Mouse (Mus musculus): ENCODE measurements at regions not wholly inside any gene's neighbourhood (a gene's known extent, or its start where the extent isn't known, plus 50 kb on each side); places are given as distances from the start of the nearest gene placed in this dataset.

DNA sequence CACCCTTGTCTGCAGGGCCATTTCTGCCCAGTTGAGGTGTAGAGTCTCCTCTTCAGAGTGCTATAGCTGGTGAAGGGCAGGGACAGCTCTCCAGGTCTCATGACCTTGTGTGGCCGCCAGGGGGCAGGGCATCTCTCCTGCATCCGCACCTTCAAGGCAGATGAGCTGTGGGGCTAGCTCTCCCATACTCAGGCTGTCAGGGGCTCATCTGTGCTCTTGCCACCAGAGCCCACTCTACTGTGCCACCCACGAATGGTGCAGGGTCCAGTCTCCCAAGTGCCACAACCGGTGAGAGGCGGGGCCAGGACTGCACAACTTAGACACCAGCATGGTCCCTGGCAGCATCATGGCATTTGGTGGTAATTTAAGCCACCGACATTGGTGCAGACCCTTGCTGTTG lies 111.3 kb downstream of the Syt10 start:
- DNase-seq (ENCODE audit: low read depth, low spot score), result peak; percentile 70

DNA sequence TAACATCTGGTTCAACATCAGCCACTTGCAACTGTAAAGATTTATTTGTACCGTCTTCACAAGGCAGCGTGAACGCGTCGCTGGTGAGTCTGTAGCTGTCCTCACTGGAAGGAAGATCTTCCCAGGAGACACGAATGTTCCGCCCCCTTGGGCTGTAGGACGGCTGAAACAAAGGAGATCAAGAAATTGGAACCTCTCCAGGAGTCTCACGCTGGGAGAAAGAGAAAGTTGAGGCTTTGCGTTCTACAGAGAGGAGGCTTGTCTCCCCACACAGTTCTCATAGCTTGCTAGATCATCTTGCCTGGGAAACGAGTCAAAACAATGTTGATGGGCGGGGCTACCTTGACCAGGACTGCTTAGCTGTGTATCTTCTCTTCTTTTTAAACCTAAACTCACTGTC lies 117.3 kb downstream of the Syt10 start:
- DNase-seq (ENCODE audit: low read depth, low spot score), result peak; percentile 19

DNA sequence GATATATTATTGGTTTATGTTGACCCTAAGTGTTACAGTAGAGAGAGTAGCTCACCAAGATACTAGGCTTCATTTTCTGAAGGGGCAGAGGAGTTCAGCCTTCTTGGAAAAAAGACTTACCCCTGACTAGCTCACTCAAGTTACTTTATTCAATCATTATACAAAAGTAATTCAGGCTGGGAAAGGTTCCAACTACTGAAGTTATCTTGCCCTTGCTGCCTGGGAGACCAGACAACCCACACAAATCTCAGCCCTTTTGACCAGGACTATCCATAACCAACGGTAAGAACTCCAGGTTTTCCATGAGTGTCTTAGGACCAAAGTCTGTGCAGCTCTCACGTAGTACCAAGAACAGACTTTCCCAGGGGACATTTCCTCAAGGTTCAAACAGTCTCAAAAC lies 105.5 kb upstream of the Rabl2 start:
- no peak for DNase-seq (ENCODE audit: low read depth, low spot score)

GRCm38 (mm10) chr15:89676366-89676765 lies 84.6 kb upstream of the Rabl2 start:
- DNase-seq (ENCODE audit: low read depth, low spot score), result no peak

- peak; percentile 82 for DNase-seq (ENCODE audit: low read depth, low spot score)
Measured at GRCm38 (mm10) chr15:89656558-89656957, 64.8 kb upstream of the Rabl2 start.
